Mouse (Mus musculus): Measurements from ENCODE around the gene Pax2. TPM values are rescaled to one million over a fixed set of nuclear protein-coding genes. Genes with fewer than 3 reads are reported as not detected.

Gene Pax2
- polyA plus RNA-seq, 1 experiment from 2014 or later: 0.20 TPM

GRCm38 (mm10) chr19:44770268-44771050 lies 14.6 kb downstream of the Pax2 start:
- 59% methylated on average over 6 of the region's 6 CpGs for WGBS
- Histone ChIP-seq H3K9me3 (no peaks in the 10 kb centered on the region), H3K27ac (no peak overlapping the region), H3K36me3 (no peaks in the 10 kb centered on the region), H3K4me3 (no peak overlapping the region), H3K27me3 (ENCODE audit: insufficient read depth, poor library complexity, severe bottlenecking) (peaks cover 57% of the 10 kb centered on the region), H3K4me1 (no peaks in the 10 kb centered on the region; the same call in 1 of the 2 replicates)
- no peak for DNase-seq (ENCODE audit: low spot score)

GRCm38 (mm10) chr19:44771499-44771898 lies 15.7 kb downstream of the Pax2 start:
- Histone ChIP-seq H3K27me3 (ENCODE audit: insufficient read depth, poor library complexity, severe bottlenecking) (peaks cover 48% of the 10 kb centered on the region), H3K27ac (no peak overlapping the region), H3K9me3 (no peaks in the 10 kb centered on the region), H3K36me3 (no peaks in the 10 kb centered on the region), H3K4me3 (no peak overlapping the region), H3K4me1 (no peaks in the 10 kb centered on the region; the same call in 1 of the 2 replicates)
- WGBS: 67% methylated on average over 13 of the region's 13 CpGs
- DNase-seq (ENCODE audit: low spot score): no peak

- DNase-seq (ENCODE audit: low spot score): no peak
- 67% methylated on average over 3 of the region's 3 CpGs for WGBS
- no peaks in the 10 kb centered on the region for H3K36me3 ChIP-seq
- H3K27ac ChIP-seq: no peak overlapping the region
- peaks cover 12% of the 10 kb centered on the region for H3K4me1 ChIP-seq
- no peak overlapping the region for H3K4me3 ChIP-seq
- peaks cover 53% of the 10 kb centered on the region for H3K27me3 ChIP-seq (ENCODE audit: insufficient read depth, poor library complexity, severe bottlenecking)
- H3K9me3 ChIP-seq: no peaks in the 10 kb centered on the region
These were observed 26.1 kb downstream of the Pax2 start for GRCm38 (mm10) chr19:44781987-44782386.

- H3K27me3 ChIP-seq (ENCODE audit: insufficient read depth, poor library complexity, severe bottlenecking): peaks cover 73% of the 10 kb centered on the region
- H3K36me3 ChIP-seq: no peaks in the 10 kb centered on the region
- DNase-seq (ENCODE audit: low spot score): no peak
These were observed 28.5 kb downstream of the Pax2 start for GRCm38 (mm10) chr19:44784391-44784790.

GRCm38 (mm10) chr19:44788488-44788887 lies 32.6 kb downstream of the Pax2 start:
- Histone ChIP-seq H3K36me3 (no peaks in the 10 kb centered on the region), H3K4me1 (peaks cover 16% of the 10 kb centered on the region), H3K27ac (no peak overlapping the region), H3K27me3 (ENCODE audit: insufficient read depth, poor library complexity, severe bottlenecking) (peaks cover 86% of the 10 kb centered on the region), H3K9me3 (no peaks in the 10 kb centered on the region), H3K4me3 (no peak overlapping the region)
- WGBS: 74% methylated on average over 8 of the region's 8 CpGs
- DNase-seq (ENCODE audit: low spot score): no peak

More at GRCm38 (mm10) chr19:44784391-44784790, 28.5 kb downstream of the Pax2 start:
- Histone ChIP-seq H3K4me1 (peaks cover 12% of the 10 kb centered on the region), H3K9me3 (no peaks in the 10 kb centered on the region), H3K4me3 (no peak overlapping the region), H3K27ac (no peak overlapping the region)
- WGBS: 49% methylated on average over 4 of the region's 4 CpGs

- DNase-seq (ENCODE audit: low spot score): no peak
- 80% methylated on average over 4 of the region's 4 CpGs for WGBS
- peaks cover 71% of the 10 kb centered on the region for H3K27me3 ChIP-seq (ENCODE audit: insufficient read depth, poor library complexity, severe bottlenecking)
- H3K9me3 ChIP-seq: no peaks in the 10 kb centered on the region
- H3K4me3 ChIP-seq: no peak overlapping the region
- H3K36me3 ChIP-seq: no peaks in the 10 kb centered on the region
- peaks cover 4% of the 10 kb centered on the region; the same call in 1 of the 2 replicates for H3K4me1 ChIP-seq
- no peak overlapping the region for H3K27ac ChIP-seq
These were observed 36.1 kb downstream of the Pax2 start for GRCm38 (mm10) chr19:44791981-44792380.

GRCm38 (mm10) chr19:44797110-44798060 lies 41.5 kb downstream of the Pax2 start:
- H3K27ac ChIP-seq: peak overlapping the region; percentile 16; the same call in 1 of the 2 replicates
- peaks cover 31% of the 10 kb centered on the region for H3K4me1 ChIP-seq
- DNase-seq (ENCODE audit: low spot score): no peak
- H3K36me3 ChIP-seq: no peaks in the 10 kb centered on the region
- peaks cover 47% of the 10 kb centered on the region for H3K27me3 ChIP-seq (ENCODE audit: insufficient read depth, poor library complexity, severe bottlenecking)
- no peak overlapping the region for H3K4me3 ChIP-seq
- no peaks in the 10 kb centered on the region for H3K9me3 ChIP-seq
- 17% methylated on average over 21 of the region's 21 CpGs for WGBS

GRCm38 (mm10) chr19:44798731-44799130 lies 42.9 kb downstream of the Pax2 start:
- peaks cover 33% of the 10 kb centered on the region for H3K4me1 ChIP-seq

GRCm38 (mm10) chr19:44799156-44799555 lies 43.3 kb downstream of the Pax2 start:
- Histone ChIP-seq H3K4me3 (no peak overlapping the region), H3K9me3 (no peaks in the 10 kb centered on the region), H3K4me1 (peaks cover 33% of the 10 kb centered on the region), H3K27ac (no peak overlapping the region), H3K27me3 (ENCODE audit: insufficient read depth, poor library complexity, severe bottlenecking) (peaks cover 50% of the 10 kb centered on the region), H3K36me3 (no peaks in the 10 kb centered on the region)
- WGBS: 72% methylated on average over 5 of the region's 5 CpGs
- DNase-seq (ENCODE audit: low spot score): no peak

More at GRCm38 (mm10) chr19:44798731-44799130, 42.9 kb downstream of the Pax2 start:
- Histone ChIP-seq H3K4me3 (no peak overlapping the region), H3K27me3 (ENCODE audit: insufficient read depth, poor library complexity, severe bottlenecking) (peaks cover 45% of the 10 kb centered on the region), H3K36me3 (no peaks in the 10 kb centered on the region), H3K9me3 (no peaks in the 10 kb centered on the region), H3K27ac (no peak overlapping the region)
- WGBS: 82% methylated on average over 6 of the region's 6 CpGs
- DNase-seq (ENCODE audit: low spot score): no peak

- 41% methylated on average over 6 of the region's 6 CpGs for WGBS
- DNase-seq (ENCODE audit: low spot score): no peak
- no peaks in the 10 kb centered on the region for H3K36me3 ChIP-seq
- peaks cover 58% of the 10 kb centered on the region for H3K27me3 ChIP-seq (ENCODE audit: insufficient read depth, poor library complexity, severe bottlenecking)
- H3K9me3 ChIP-seq: no peaks in the 10 kb centered on the region
- no peak overlapping the region for H3K4me3 ChIP-seq
- H3K27ac ChIP-seq: peak overlapping the region; percentile 38; the same call in 1 of the 2 replicates
- H3K4me1 ChIP-seq: peaks cover 33% of the 10 kb centered on the region
These were observed 44.5 kb downstream of the Pax2 start for GRCm38 (mm10) chr19:44800327-44800726.

GRCm38 (mm10) chr19:44808734-44809133 lies 52.9 kb downstream of the Pax2 start:
- no peak overlapping the region for H3K4me3 ChIP-seq
- WGBS: 5% methylated on average over 8 of the region's 8 CpGs
- no peaks in the 10 kb centered on the region for H3K9me3 ChIP-seq
- no peak overlapping the region for H3K27ac ChIP-seq
- H3K27me3 ChIP-seq (ENCODE audit: insufficient read depth, poor library complexity, severe bottlenecking): peaks cover 91% of the 10 kb centered on the region
- no peaks in the 10 kb centered on the region for H3K36me3 ChIP-seq
- peaks cover 10% of the 10 kb centered on the region; the same call in 1 of the 2 replicates for H3K4me1 ChIP-seq
- no peak for DNase-seq (ENCODE audit: low spot score)

GRCm38 (mm10) chr19:44812666-44813429 lies 57.0 kb downstream of the Pax2 start:
- DNase-seq (ENCODE audit: low spot score): no peak
- H3K9me3 ChIP-seq: no peaks in the 10 kb centered on the region
- no peak overlapping the region for H3K4me3 ChIP-seq
- peaks cover 92% of the 10 kb centered on the region for H3K27me3 ChIP-seq (ENCODE audit: insufficient read depth, poor library complexity, severe bottlenecking)
- WGBS: 61% methylated on average over 13 of the region's 13 CpGs
- H3K4me1 ChIP-seq: peaks cover 10% of the 10 kb centered on the region; the same call in 1 of the 2 replicates
- no peak overlapping the region for H3K27ac ChIP-seq
- H3K36me3 ChIP-seq: no peaks in the 10 kb centered on the region

Data from heart, embryonic 10.5 days (tissue).